Mouse (Mus musculus) T-helper 2 cell (primary cell): ENCODE data around the gene Cep350.

Experiments
- in situ Hi-C: fragments of 300-600 bp; cut with MboI, MseI; formaldehyde crosslinking; loops from one replicate; pipeline ENCODE4 v1.15.1; 2025; ENCODE audit warnings: high pct_unique_total_duplicates

Gene Cep350

DNA sequence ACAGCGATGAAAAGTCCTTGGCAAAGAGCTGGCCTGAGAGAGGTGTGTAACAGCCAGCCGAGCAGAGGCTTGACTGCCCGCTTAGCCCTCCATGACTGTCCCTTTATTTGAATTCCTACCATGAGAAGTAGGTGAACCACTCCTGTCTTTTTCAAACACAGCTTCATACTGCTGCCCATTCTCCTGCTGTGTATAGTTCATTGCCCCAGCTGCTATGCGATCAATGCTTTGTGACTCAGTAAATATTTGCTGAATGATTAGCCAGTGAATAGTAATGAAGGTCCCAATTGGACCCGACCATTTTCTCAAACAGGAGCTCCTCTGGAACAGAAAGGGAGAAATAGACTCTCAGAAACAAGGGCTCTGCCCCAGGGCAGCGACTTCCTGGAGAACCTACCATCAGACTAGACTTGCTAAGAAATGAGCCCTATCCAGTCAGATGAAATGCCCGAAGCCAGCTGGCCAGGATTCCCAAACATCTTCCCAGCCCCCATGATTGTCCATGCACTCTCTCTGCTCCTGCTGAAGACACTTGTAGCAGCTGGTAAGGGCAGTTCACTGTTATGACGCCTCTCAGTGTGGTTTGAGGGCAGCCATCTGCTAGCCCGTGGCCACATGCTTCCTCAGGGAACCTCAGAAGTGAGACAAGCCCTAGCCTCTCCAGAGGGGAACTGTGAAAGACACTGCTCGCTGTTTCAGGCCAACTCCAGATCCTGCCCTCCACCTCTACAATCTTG is 163.2 kb downstream of the Cep350 start:
- in situ Hi-C loops = no loop called here

DNA sequence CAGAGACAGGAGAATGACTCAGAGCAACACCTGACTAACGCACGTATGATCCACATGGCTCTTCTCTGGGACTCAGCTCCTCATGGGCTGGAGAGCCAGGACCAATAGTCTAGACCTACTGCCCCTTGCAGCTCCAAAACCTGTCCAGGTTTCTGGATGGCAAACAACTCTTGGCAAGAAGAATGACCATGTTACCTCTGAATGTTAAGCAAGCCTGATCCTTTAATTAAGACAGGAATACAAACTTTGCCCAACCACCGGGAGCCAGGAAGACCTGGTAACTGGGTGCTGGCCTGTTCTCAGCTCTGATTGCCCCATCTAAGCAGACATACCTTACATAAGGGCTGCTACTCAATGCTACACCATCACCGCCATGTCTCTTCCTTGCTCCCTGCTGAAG is 164.8 kb downstream of the Cep350 start:
- in situ Hi-C loops = no loop called here

DNA sequence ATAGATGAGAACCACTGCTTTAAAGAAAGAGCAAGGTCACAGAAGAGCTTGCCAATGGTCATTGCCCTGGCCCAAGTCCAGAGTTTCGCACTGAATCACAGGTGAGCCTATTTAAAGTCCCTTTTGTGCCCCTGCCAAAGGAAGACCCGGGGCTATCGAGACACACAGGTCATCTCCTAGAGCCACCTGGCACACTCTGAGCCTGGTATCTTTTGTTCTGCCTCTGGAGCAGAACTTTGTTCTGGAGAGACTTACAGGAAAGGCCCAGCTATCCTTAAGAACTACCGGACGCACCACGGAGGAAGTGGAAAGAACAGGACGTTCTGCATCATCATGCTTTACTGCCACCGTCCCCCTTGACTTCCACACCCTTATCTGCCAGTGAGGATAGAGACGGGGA is 167.4 kb downstream of the Cep350 start:
- in situ Hi-C loops = no loop called here

- in situ Hi-C loops = no loop called here
Measured at GRCm38 (mm10) chr1:155801014-155801991, 171.8 kb downstream of the Cep350 start.

DNA sequence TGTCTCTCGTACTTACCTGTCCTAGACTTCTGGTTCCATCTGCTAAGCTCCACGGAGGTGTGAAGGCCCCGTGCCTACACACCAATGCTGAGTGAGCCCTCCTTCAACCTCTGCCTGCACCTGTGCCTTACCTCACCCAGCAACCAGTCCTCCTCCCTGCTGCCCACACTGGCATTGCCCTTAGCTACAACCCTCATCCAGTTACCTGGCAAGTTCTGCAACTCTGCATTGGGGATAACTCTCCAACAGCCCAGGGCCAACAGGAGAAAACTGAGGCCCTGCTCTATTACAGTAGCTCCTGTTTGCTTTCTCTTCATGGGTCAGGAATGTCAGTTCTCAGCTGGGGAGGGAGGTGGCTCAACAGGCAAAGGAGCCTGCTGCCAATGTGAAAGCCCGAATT is 175.1 kb downstream of the Cep350 start:
- in situ Hi-C loops = no loop called here

DNA sequence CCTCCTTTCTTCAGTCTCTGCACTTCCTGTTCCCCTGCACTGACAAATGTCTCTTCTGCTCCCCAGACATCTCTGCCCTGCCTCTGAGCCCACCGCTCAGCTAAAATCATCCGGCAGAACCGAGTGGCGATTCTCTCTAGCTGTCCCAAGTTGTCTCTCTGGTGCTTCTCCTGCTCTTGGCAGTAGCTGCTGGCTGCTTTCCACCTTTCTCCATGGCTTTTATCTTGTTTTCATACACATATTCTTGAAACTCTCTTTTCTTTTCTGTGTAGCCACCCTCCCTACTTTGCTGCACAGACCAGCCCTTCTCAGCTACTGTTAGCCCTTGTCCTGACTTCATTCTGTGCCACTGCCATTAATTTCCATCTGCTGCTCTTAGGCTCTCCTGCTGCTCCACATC is 175.6 kb downstream of the Cep350 start:
- in situ Hi-C loops = no loop called here

DNA sequence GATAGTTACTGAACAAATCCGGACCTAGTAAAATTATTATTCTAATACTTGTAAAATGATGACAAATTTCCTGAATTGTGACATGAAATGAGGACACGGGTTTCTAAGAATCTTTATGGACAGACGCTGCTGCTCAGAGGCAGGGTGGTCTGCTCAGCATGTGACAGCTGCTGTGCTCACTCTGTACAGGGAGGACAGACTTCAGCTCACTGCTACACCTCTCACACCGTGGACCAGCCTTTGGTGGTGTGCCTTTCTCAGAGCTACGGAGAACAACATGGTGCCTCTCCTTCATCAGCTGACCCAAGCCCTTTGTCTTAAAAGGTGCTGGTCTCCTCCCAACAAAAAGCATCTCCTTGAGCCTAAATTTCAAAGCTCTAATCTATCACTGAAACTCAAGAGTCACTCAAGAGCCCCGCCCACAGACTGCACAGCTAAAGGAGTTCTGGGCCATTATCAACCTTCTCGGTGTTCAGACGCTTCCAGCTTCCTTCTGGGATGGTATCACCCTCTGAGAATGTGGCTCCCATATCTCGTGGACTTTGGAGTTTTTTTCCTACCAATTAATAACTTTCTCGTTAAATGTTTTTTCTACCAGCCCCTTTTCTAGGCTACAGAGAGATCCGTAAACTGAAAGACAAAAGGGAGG is 176.2 kb downstream of the Cep350 start:
- in situ Hi-C loops = no loop called here

- in situ Hi-C loops = no loop called here
Measured at GRCm38 (mm10) chr1:155795791-155796233, 177.2 kb downstream of the Cep350 start.
